ENCODE assay signal across 1 mouse cellular context in genomic region chr17:35861198-35861857, GRCm38 (mm10).
A peak's percentile ranks its signal among the peaks of the same experiment; 100 is the strongest.
TF ChIP-seq lines count a peak whose summit lies in the region.

Nrm (plus strand) TSS chr17:35861318.

TF ChIP-seq in CH12.LX, 34 proteins besides CTCF, POLR2A, EP300 and RAD21 (continued from another document):
- peak; percentile 76; the same call in 1 of the 2 replicates for TF ChIP-seq E2F4 (IDR thresholded peaks at IDR 0.05; ENCODE audit: insufficient replicate concordance, low read depth, low read length)
- peak; percentile 31 for TF ChIP-seq NRF1 (IDR thresholded peaks at IDR 0.05; ENCODE audit: low read depth, low read length)
- peak; percentile 44; the same call in 1 of the 2 replicates for TF ChIP-seq TCF12 (IDR thresholded peaks at IDR 0.05; ENCODE audit: low read depth, low read length)
